Mouse (Mus musculus) yolk sac, embryonic 10.5 days (tissue): ENCODE results near the gene Tmem98.

Source experiments
- DNase-seq: peaks from one replicate; pipeline ENCODE4 v3.0.0-alpha.2; 2017; ENCODE audit warnings: low spot score

The Tmem98 gene

GRCm38 (mm10) chr11:80809993-80810821 is at the start of gene Tmem98:
Gene Tmem98 (plus strand): TSS chr11:80810175.
- DNase-seq = peak; percentile 70

- no peak for DNase-seq
Observed at GRCm38 (mm10) chr11:80761285-80761974, 48.5 kb upstream of the Tmem98 start.

- no peak for DNase-seq
Observed at GRCm38 (mm10) chr11:80762066-80762465, 47.9 kb upstream of the Tmem98 start.

GRCm38 (mm10) chr11:80766068-80766467 is 43.9 kb upstream of the Tmem98 start:
- DNase-seq = no peak

- no peak for DNase-seq
Observed at GRCm38 (mm10) chr11:80766472-80767319, 43.3 kb upstream of the Tmem98 start.

- DNase-seq = no peak
Observed at GRCm38 (mm10) chr11:80767320-80767617, 42.7 kb upstream of the Tmem98 start.

DNA sequence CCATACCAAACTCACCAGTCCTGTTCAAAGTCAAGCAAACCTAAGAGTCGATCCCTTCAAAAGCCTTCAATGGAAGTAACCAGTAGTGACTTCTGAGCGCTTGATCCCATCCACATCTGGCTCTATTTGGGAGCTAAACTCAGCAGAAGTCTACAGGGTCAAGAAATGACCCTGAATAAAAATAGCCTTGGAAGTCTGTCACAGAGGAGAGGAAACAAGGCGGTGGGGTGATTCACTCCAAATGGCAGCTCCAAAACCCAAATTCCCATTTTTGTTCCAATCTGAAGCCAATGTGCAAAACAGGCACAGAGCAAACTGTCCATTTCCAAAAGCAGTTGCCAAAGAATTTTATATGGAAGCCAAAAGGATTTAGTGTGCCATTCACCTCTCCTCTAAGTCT is 38.8 kb upstream of the Tmem98 start:
- no peak for DNase-seq

- DNase-seq = no peak
Observed at GRCm38 (mm10) chr11:80771596-80772250, 38.3 kb upstream of the Tmem98 start.

DNA sequence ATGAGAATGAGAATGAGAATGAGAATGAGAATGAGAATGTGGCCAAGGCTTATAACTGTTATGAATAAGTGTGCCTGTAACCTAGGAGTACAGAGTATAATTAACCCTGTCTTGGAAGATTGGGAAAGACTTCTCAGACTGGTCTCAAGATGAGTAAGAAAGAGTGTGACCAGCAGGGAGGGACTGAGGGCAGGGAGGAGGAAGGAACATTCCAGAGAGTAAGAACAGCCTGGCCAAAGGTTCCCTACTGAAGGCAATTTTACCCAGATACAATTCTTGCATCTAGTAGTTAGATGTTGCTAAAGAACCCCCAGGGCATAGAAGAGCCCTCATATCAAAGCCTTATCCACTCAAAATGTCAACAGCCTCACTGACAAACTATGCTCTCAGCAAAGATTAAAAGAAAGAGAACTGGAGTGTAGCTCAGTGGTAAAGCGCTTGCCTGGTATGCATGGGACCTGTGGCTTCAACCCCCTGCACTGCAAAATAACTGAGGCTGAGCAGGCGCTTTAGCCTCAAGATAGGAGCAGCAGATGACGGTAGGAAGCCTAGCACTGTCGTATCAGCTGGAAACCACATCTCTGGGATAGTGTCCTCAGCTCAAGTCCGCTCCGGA is 37.3 kb upstream of the Tmem98 start:
- DNase-seq = no peak

- DNase-seq = no peak
Observed at GRCm38 (mm10) chr11:80775535-80775934, 34.4 kb upstream of the Tmem98 start.

DNA sequence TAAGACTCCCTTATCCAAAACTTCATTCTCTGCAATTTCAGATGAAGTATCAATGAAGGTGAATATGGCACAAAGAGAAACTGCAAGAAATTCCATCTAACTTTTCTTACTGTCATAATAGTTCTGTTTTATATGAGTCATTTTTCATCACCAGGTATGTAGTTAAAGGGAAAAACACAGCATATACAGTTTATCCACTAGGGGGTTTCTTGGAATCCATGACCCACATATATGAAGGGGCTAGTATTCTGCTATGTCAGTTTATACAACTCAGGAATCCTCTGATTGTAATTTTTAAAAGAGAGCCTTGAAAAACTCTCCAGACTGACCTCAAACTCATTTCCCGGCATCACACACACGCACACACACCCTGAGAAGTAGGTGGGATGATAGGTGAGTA is 32.3 kb upstream of the Tmem98 start:
- no peak for DNase-seq

- DNase-seq = no peak
Observed at GRCm38 (mm10) chr11:80778157-80778556, 31.8 kb upstream of the Tmem98 start.

DNA sequence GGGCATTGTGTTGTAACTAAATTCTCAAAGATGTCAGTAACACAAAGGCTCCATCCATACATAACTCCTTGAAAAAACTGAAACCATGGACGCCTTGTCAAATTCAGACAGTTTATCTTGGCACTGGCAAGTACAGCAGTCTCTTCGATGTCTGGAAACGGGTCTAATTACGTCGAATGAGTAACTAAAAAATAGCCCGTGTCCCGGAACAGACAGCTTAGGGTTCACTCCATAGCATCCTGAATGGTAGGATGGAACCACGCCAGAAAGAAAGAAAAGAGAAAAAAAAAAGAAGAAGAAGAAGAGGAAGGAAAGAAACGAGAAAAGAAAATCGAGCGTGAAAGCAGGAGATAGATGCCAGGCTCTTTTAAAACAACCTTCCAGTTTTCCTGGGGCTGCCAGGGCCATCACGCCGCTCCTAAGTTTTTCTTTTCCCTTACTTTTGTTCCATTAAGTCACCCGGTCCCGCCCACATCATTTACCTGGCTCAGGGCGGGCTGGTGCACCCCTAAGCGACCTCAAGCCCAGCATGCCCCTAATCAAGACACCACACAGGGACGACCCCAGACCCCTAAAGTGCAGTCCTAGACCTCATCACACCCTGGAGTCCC is 31.0 kb upstream of the Tmem98 start:
- DNase-seq = no peak

- DNase-seq = peak; percentile 90
Observed at GRCm38 (mm10) chr11:80779527-80780344, 30.2 kb upstream of the Tmem98 start, which contains the start of gene Myo1d. Gene Myo1d (minus strand): TSS chr11:80780025.

DNA sequence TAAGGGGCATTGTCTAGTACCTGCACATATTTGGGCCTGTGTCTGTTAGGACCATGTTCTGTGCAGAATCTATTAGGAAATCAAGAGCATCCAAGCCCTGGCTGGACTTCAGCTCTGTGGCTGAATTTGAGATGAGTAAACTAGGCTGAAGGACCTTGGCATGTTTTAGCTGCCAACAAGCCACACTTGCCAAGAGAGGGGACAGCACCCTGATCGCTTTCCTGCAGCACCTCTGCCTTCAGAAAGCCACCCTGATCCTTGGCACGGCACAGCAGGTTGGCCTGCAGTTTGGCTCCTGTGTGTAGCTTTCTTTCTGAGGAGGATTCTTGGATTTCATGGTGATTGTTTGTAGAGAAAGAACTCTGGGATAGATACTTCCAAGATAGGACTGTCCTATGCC is 28.4 kb upstream of the Tmem98 start:
- no peak for DNase-seq

- no peak for DNase-seq
Observed at GRCm38 (mm10) chr11:80783460-80783859, 26.5 kb upstream of the Tmem98 start.

GRCm38 (mm10) chr11:80784294-80784743 is 25.7 kb upstream of the Tmem98 start:
- peak; percentile 87 for DNase-seq

DNA sequence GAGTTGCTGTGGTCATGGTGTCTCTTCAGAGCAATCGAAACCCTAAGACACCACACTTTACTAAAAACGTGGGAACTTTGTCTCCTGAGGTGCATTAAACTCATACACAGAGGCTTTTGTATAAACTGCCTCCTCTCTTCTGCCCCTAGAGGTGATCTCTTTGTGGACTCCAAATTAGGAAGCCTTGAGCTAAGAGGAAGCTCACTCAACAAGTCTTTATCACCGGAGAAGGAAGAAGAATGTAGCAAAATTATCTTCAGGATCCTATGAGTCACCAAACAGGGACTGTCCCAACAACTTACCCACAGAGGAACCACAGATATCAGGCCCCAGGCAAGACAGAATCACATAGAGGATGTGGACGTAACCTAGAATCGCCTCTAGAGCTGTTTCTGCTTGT is 24.3 kb upstream of the Tmem98 start:
- no peak for DNase-seq

- DNase-seq = no peak
Observed at GRCm38 (mm10) chr11:80789647-80790240, 20.2 kb upstream of the Tmem98 start.

- no peak for DNase-seq
Observed at GRCm38 (mm10) chr11:80790413-80790812, 19.6 kb upstream of the Tmem98 start.
